Mouse (Mus musculus): ENCODE results near the gene Nav2. TPM values are rescaled to one million over a fixed set of nuclear protein-coding genes. Genes with fewer than 3 reads are reported as not detected.

Gene Nav2
- polyA plus RNA-seq, 1 experiment, result 30.3 TPM

- DNase-seq (ENCODE audit: low read depth), result no peak
These were observed 375.2 kb downstream of the Nav2 start for GRCm38 (mm10) chr7:49283507-49284361.

DNA sequence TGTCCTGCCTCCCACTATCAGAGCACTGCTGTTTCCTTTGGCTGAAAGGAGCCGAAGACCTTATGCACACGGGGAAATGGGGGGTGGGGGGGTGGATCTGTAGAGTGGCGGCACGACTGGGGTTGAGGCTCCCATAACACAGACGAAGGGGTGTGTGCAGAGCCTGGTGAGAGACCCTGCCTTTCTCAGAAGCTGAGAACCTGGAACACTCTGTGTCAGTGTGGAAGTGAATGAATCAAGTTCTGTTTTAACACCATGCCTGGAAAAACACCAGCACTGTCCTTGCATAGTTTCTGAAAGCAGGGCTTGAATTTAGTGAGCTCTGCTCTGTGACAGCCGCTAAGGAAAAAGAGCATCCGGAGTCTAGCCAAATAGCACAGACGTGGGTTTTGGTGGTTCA lies 379.7 kb downstream of the Nav2 start:
- DNase-seq (ENCODE audit: low read depth), result no peak

GRCm38 (mm10) chr7:49290308-49290707 lies 381.8 kb downstream of the Nav2 start:
- DNase-seq (ENCODE audit: low read depth), result no peak

- no peak for DNase-seq (ENCODE audit: low read depth)
These were observed 382.8 kb downstream of the Nav2 start for GRCm38 (mm10) chr7:49291208-49291892.

GRCm38 (mm10) chr7:49297148-49297547 lies 388.6 kb downstream of the Nav2 start:
- no peak for DNase-seq (ENCODE audit: low read depth)

- no peak for DNase-seq (ENCODE audit: low read depth)
These were observed 389.9 kb downstream of the Nav2 start for GRCm38 (mm10) chr7:49298431-49298839.

GRCm38 (mm10) chr7:49301487-49301886 lies 393.0 kb downstream of the Nav2 start:
- DNase-seq (ENCODE audit: low read depth), result no peak

GRCm38 (mm10) chr7:49303600-49304411 lies 395.3 kb downstream of the Nav2 start:
- no peak for DNase-seq (ENCODE audit: low read depth)

DNA sequence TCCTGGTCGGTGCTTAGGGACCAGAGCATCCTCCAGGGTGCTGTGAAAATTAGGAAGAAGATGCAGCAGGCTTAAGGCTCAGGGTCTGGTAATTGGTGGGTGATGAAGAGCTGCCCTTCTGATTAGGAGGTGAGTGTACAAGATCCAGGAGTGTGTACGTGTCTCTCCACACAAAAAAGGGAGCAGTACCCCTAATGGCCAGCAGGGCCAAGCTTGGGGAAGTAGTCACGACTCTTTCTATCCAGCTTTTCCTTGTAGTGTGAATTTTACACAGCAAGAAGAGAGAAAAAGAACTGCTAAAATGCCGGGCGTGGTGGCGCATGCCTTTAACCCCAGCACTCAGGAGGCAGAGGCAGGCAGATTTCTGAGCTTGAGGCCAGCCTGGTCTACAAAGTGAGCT lies 399.2 kb downstream of the Nav2 start:
- no peak for DNase-seq (ENCODE audit: low read depth)

DNA sequence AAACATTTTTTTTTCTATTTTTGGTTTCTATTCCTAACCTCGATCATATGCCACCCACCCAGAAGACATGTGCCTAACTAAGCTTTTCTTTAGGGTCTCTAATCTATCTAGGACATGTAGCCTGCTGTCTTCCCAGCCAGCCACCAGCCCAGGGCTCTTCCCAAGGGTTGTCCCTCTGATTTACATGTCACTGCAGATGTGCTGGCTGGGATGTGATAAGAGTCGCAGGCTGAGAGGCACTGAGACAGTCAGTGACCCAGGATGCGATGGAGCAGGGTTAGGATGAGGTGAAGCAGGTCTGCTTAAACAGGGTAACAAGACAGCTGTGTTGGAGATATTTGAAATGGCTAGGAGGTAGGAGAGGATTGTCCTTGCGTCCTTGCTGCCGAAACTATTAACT lies 401.2 kb downstream of the Nav2 start:
- DNase-seq (ENCODE audit: low read depth), result no peak

- peak; percentile 34 for DNase-seq (ENCODE audit: low read depth)
These were observed 405.4 kb downstream of the Nav2 start for GRCm38 (mm10) chr7:49313945-49314344.

DNA sequence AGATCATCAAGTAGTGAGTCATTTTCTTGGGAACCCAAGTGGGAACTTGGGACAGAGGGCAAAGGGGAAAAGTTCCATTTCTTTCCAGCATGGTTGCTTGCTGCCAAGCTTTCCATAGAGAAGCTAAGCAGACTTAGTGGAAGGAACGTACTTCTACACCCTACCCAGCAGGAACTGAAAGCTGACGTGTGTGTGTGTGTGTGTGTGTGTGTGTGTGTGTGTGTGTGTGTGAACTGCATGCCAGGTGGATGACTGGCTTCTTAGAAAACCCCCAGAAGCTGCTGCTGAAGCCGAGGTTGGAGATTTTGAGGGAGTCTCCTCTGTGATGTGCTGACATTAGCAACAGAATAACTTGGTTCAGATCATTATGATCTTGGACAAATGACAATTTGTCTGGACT lies 406.5 kb downstream of the Nav2 start:
- DNase-seq (ENCODE audit: low read depth), result no peak

- no peak for DNase-seq (ENCODE audit: low read depth)
These were observed 408.1 kb downstream of the Nav2 start for GRCm38 (mm10) chr7:49316600-49316999.

- DNase-seq (ENCODE audit: low read depth), result no peak
These were observed 409.8 kb downstream of the Nav2 start for GRCm38 (mm10) chr7:49318183-49318897.

DNA sequence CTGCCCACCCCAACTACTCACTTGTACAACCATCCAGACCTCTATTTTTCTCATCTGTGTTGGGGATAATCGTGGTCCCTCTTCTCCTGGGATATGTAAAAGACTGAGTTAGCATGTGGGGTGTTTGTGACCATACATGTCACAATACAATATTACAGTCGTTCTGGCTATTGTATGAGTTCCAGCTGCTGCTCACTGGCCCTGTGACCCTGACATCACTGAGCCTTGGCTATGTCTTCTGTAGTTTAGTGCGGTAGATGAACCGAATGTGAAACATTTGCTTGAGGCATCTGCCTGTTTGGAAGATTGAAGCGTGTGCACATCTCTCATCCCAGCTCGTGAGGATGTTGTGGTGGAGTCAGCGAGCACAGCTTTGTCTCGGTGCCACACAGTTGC lies 410.4 kb downstream of the Nav2 start:
- DNase-seq (ENCODE audit: low read depth), result no peak

- DNase-seq (ENCODE audit: low read depth), result no peak
These were observed 411.5 kb downstream of the Nav2 start for GRCm38 (mm10) chr7:49319981-49320380.

GRCm38 (mm10) chr7:49321124-49321531 lies 412.6 kb downstream of the Nav2 start:
- no peak for DNase-seq (ENCODE audit: low read depth)

- no peak for DNase-seq (ENCODE audit: low read depth)
These were observed 413.7 kb downstream of the Nav2 start for GRCm38 (mm10) chr7:49322179-49322578.

GRCm38 (mm10) chr7:49324575-49324974 lies 416.1 kb downstream of the Nav2 start:
- DNase-seq (ENCODE audit: low read depth), result no peak

DNA sequence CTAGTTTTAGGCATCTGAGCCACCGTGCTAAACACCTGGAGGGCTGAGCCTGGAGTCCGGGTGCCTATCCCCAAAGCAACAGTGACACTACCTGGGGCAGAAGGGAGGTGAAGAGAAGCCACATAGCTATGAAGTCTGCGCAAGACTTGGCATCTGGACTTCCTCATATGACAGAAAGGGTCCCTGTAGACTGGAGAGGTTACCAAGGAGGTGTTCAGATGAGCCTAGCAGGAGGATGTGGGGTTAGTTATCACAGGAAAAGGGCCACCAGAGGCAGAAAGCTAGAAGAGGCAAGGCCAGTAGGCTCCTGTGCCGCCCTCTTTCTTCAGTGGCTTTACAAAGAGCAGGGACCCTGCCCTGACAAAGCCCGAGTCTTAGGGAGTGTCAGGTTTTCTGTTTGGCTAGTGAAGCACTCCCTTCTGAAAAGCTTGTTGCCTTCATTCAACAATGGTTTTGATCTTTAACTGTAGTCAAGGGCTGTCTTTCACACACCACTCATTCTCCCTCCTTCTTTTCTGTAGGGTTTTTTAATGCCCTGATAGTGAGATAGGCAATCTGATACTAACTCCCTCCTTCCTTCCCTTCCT lies 417.7 kb downstream of the Nav2 start:
- no peak for DNase-seq (ENCODE audit: low read depth)
